Mouse (Mus musculus): ENCODE measurements around the gene Nr5a2.
"Not testable (repeated sequence)": the region's sequence is repeated elsewhere in the genome, so short reads cannot be mapped to it uniquely, and the experiment has no call there.

Nr5a2 gene

DNA sequence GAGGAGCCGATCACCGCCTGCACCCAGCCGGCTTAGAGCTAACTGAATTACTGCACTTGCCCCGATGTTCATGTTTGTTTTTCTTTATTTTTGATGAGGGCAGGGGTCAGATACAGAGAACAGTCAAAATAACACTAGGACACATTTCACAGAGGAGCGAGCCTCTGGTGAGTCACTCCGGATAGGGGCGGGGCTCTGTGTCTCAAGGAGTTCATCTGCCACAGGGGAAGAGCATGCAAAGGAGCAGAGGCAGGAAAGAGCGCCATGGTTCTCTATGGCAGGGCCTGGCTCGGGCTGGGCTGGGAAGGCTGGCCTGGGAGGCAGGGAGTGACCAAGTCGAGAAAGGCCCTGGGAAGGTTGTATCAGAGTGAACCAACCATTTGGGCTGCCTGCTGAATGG lies 121.0 kb downstream of the Nr5a2 start:
- DNase-seq (ENCODE audit: low spot score): peak; percentile 57

DNA sequence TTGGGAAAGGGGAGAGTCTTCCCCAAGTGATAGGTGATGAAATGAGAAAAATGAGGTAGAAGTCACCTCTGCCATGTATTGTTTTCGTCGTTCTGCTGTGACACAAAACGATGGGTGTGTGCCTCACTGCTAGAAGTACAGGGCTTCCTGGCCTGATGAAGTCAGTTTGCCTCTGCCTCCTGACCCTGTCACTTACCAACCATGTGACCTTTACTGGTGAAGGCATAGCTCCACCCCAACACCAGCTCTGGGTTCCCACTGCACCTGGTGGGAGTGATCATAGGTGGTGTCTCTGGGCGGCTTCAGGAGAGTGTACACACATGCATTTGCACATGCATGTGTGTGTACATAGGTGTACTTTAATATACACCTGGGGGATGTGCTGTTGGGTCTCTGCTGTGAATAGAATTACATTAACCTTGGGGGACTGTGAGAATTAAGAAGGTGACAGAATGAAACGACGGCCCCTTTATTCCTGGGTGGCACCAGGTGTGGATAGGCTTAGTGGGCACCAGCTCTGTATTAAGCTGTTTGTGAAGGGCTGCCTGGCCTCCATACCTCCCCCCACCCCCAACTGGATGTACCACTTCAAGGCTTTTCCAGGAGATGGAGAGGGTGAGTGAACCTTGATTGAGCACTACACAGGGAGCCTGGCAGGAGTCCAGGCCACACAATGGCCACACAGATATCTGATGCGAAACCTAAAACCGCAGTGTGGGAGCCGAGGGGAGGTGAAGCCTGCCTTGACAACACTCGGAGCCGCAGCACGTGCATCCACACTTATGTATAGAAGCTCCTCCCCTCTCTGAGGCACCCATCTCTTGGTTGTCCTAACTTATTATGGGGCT lies 127.7 kb downstream of the Nr5a2 start:
- no peak for DNase-seq (ENCODE audit: low spot score)

DNA sequence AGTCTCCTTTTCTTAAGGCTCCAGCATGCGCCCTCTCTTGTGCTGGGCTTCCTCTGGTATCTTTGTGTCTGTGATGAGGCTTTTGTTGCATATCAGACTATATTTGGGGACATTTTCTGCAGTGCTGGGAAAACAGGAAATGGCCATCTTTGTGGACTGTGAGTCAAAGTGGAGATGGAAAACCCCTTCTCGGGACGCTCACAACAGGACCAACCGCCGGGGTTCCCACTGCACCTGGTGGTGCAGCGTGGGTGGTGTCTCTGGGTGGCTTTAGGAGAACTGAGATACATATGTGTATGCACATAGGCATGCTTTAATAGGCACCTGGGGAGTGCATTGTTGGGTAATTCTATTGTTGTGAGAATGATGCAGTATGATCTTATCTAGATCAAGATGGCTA lies 129.3 kb downstream of the Nr5a2 start:
- DNase-seq (ENCODE audit: low spot score): no peak

DNA sequence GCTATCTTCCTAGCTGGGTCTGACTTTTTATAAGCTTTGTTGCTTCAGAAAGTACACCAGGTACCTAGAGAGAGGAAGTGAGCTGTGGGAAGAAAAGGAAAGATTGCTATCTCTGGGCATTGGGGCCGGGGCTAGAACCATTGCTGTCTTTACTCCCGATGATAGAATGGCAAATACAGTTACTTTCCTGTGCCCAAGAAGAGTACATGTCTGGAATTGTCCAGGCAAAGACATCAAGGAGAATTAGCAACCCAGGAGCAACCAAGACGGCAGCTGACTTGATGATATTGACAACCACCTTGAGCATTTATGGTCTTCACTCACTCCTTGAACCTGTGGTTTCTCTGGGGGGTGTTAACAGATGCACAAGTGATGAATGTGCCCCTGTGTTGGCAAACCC lies 130.3 kb downstream of the Nr5a2 start:
- DNase-seq (ENCODE audit: low spot score): no peak

DNA sequence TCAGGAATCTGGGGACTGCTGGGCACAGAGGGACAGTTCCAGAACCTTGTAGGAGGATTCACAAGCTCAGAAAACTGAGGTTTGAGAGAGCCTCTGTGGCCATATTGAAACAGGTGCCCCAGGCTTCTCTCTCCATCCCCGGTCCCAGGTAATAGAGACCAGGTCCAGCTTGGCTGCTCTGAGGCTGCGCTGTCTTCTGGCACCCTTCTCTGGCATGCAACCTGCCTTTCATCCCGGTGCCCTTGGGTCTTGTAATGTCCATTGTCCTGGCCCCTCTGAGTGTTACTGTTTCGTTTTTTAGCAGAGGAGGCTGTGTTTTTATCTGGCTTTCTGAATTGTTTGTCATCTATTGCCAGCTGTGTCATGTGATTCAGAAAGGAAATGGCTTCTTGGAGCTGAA lies 136.4 kb downstream of the Nr5a2 start:
- DNase-seq (ENCODE audit: low spot score): no peak

DNA sequence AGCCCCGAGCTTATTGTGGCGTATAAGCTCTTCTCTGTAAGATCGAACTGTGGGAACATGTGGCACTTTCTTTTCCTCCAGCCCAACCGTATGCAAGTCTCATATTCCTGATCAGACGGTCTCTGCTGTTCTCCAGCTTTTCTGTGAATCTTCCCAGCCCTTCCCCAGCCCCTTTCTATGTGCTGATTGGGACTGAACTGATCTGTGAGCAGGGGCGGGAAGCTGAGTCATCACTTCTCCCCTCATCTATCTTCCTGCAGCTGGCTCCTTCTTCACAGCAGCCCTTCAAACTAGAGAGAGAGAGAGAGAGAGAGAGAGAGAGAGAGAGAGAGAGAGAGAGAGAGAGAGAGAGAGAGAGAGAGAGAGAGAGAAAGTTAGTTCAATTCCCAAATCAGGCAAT lies 159.6 kb downstream of the Nr5a2 start:
- DNase-seq (ENCODE audit: low spot score): no peak

DNA sequence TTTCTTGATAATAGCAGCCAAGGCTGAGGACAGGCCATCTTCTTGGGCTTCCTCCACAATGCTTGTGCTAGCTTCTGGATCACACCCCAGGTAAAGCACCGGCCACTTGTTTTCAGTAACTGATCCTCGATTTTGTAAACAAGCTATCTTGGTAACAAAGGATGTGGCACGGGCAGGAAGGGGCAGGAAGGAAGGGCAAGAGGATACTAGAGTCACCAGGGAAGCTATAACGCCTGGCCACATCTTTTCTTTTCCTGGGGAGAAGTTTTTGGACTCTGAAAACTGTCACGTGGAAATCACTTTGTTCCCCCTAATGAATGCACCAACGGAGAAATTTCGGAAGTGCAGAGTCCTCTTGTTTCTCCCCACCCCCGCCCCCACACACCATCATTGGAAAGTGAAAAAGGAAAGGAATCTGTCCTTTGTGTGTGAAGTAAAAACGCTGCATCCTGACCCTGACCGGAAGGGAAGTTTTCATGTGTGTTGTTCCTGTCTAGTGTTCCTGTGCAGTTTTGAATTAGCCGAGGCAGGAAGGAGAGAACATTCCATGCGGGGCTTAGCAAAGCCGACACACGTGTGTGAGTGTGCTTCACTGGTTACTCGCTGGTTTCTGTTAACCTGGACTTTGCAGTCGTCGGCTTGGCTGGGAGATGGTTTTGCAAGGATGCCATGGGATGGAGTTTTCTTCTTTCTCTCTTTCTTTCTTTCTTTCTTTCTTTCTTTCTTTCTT lies 163.7 kb downstream of the Nr5a2 start:
- no peak for DNase-seq (ENCODE audit: low spot score)

DNA sequence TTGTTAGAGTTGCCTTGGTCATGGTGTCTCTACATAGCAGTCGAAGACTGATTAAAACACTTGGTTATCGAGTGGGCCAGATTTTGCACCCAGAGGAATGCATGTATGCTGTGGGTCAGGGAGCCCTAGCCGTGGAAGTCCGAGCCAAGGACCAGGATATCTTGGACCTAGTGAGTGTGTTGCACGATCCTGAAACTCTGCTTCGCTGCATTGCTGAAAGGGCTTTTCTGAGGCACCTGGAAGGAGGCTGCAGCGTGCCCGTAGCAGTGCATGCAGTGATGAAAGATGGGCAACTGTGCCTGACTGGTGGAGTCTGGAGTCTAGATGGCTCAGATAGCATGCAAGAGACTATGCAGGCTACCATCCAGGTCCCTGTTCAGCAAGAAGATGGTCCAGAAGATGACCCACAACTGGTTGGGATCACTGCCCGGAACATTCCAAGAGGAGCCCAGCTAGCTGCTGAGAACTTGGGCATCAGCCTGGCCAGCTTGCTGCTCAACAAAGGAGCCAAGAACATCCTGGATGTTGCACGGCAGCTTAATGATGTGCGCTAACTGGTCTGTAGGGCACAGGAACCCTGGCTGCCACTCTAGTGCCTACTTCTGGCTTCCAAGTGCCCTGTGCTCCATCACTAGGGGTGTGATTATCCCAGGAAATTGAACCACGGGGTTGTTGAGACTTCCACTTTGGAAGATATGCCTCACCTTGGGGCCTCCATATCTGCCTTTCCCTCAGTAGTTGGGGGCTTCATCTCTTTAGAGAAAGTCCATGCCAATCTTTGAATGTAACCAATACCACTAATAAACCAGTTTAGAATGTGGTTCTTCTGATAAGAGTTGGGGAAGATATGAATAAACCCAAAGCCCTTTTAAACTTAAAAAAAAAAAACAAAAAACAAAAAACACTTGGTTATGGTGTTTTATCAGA lies 167.0 kb downstream of the Nr5a2 start:
- not testable (repeated sequence) for DNase-seq (ENCODE audit: low spot score)

All from embryo, embryonic 10.5 days (tissue).